Mouse (Mus musculus): ENCODE results near the gene Cyp2c39.
"Not testable (repeated sequence)": the region's sequence is repeated elsewhere in the genome, so short reads cannot be mapped to it uniquely, and the experiment has no call there.

Cyp2c39 gene

DNA sequence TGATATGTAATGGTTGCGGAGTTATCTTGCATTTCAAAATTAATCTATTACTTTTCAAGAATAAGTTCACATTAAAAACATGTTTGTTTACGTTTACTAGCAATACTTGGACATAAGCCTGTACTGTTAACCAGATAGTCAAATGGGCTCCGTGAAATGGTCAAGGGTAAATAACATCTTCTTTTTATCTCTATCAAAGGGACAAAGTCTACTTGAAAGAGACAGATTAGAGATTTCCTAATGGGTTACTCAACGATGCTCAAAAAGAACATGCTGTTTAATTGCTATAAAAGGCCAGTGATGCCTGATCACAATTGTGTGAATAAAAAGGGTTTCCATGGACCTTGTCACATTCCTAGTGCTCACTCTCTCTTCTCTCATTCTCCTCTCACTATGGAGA, at the start of gene Cyp2c39:
Gene Cyp2c39 (plus strand): TSS at position 329 of the 400 bp plus-strand sequence.
- DNase-seq: no peak

DNA sequence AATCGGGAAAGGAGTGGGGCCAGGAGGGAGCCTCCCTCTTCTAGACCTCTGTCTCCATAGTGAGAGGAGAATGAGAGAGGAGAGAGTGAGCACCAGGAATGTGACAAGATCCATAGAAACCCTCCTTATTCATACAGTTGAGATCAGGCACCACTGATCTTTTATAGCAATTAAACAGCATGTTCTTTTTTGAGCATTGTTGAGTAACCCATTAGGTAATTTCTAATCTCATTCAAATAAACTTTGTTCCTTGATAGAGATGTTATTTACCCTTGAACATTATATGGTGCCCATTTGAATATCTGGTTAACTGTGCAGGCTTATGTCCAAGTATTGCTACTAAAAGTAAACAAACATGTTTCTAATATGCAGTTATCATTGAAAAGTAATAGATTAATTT, 47.7 kb upstream of the Cyp2c39 start, which contains the start of gene Cyp2c38:
Gene Cyp2c38 (minus strand): TSS at position 135 of the 400 bp plus-strand sequence.
- no peak for DNase-seq

DNA sequence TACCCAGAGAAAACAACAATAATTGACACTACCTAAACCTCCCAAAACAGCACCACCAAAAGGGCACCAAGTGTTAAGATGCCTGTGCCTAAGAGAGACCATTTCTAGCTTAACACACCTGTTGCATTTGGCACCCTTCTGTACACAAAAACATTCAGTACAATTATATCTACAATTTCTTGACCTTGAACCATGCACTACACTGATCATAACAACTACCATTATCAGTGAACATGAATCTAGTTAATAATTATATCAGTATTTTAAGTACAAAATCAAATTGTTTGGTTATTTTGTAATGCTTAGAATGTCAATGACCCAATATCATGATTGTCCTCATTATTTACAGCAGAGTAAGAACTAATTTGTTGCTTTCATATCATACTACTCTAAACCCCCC, 46.7 kb upstream of the Cyp2c39 start:
- no peak for DNase-seq

DNA sequence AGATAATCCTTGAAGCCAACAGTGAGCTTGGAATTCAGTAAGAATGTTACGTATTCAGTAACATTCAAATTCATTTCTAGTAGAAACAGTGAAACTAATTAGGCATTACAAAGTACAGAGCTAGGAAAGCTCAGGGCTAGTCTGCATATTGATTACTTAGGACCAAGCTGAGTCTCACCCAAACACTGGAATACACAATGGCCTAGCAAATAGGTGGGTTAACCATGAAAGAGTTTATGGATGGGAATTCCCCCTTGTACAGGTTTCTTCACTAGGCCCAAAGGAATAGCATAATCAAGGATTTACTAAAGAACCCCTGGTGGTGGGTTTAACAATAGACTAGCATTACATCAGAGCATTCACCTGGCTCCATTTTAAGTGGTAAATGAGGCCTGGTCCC, 26.7 kb upstream of the Cyp2c39 start:
- DNase-seq: not testable (repeated sequence)

DNA sequence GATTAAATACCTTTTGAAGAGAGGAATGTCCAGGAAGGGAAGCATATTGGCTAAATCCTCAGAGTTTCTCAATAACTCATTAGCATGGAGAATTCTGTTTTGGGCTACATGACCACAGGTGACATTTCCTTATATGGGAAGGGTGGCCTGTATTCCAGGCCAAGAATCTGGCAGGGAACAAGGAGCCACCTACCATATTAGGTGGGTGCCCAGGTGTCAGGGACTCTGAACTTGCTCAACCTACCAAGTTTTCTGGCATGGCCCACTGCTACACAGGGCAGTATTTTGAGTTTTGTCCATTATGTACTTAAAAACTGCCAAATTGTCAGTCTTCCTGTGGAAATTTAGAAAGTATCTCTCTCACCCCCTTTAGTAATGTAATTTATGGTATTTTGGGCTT, 4.3 kb upstream of the Cyp2c39 start:
- DNase-seq: no peak

- DNase-seq: no peak
These were observed 1.1 kb upstream of the Cyp2c39 start for GRCm38 (mm10) chr19:39509533-39509932.

All from kidney, adult 18-20 months (tissue).